Mouse (Mus musculus) lung, embryonic 15.5 days (tissue): ENCODE results near the gene Urad. TPM values are rescaled to one million over a fixed set of nuclear protein-coding genes. Genes with fewer than 3 reads are reported as not detected.
A peak's percentile ranks its signal among the peaks of the same experiment; 100 is the strongest.

Experiments used
- ATAC-seq: fragments of 200-750 bp; cut with Nextera tagmentation; 2 replicates; pipeline ENCODE4 v1.8.0; 2017; ENCODE audit warnings: moderate number of reproducible peaks, borderline replicate concordance; ENCODE audit not compliant: low FRiP score, low TSS enrichment; ENCODE audit errors: extremely low read depth
- H3K27ac ChIP-seq: fragments of 300-500 bp; sonication (generic); 2 replicates; pipeline ENCODE4 v1.5.1; 2015; ENCODE audit warnings: moderate library complexity, mild to moderate bottlenecking, inconsistent platforms
- H3K27me3 ChIP-seq: fragments of 300-500 bp; sonication (generic); 2 replicates; pipeline ENCODE4 v1.6.1; 2015; ENCODE audit warnings: inconsistent platforms
- H3K36me3 ChIP-seq: fragments of 300-500 bp; sonication (generic); 2 replicates; pipeline ENCODE4 v1.6.1; 2015; ENCODE audit warnings: inconsistent platforms
- H3K4me1 ChIP-seq: fragments of 300-500 bp; sonication (generic); 2 replicates; pipeline ENCODE4 v1.6.1; 2015; ENCODE audit warnings: inconsistent platforms
- H3K4me2 ChIP-seq: fragments of 300-500 bp; sonication (generic); 2 replicates; pipeline ENCODE4 v1.6.1; 2015; ENCODE audit warnings: inconsistent platforms, mild to moderate bottlenecking, moderate library complexity
- H3K4me3 ChIP-seq: fragments of 300-500 bp; sonication (generic); 2 replicates; pipeline ENCODE4 v1.5.1; 2015; ENCODE audit warnings: mild to moderate bottlenecking, inconsistent platforms
- H3K9ac ChIP-seq: fragments of 300-500 bp; sonication (generic); 2 replicates; pipeline ENCODE4 v1.6.1; 2015; ENCODE audit warnings: inconsistent platforms
- H3K9me3 ChIP-seq: fragments of 300-500 bp; sonication (generic); 2 replicates; pipeline ENCODE4 v1.6.1; 2016; ENCODE audit warnings: inconsistent platforms
- WGBS: fragments of 180-500 bp; shearing (Covaris S2); methylation state at CpG from one replicate; pipeline ENCODE4 v1.1.7; 2015; 5-methylcytosine and 5-hydroxymethylcytosine counted together
- polyA plus RNA-seq: library from polyadenylated mRNA; unstranded; fragments of >200 nt; fragmentation: Nextera tagmentation; extraction: Ambion mirVana; gene quantifications from 2 replicates; pipeline ENCODE4 v1.2.1, GENCODE M21; 2015

The Urad gene
- polyA plus RNA-seq, 1 experiment from 2014 or later: not detected

DNA sequence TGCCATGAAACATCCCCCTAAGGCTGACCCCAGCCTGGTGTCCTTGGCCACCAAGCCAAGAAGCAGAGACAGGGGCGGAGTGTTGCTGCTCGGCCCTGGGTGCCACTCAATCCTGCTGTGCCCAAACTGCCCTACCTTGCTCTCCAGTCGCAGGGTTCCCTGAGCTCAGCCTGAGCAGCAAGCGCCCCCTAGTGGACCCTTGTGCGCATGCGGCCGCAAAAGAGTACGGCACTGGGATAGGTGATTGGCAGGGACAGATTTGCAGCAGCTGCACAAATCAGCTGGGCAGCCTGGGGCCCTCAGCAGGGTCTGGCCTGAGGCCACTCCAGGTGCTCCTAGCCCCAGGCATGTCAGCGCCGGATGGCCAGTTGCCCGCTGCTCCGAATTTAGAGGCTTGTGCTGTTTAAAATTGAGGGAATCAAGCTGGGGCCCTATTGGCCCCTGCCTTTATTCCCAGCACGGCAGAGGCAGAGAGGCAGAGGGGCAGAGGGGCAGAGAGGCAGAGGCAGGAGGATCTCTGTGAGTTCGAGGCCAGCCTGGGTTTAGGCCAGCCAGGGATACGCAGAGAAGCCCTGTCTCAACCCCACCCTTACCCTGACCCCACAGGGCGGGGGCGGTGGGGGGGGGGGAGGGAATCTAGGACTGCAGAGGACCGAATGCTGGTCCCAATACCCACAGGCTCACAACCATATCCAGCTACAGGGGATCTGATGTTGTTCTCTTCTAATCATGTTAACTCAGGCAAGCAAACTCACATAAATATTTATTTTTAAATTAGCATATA lies 28.9 kb downstream of the Urad start:
- Histone ChIP-seq H3K36me3 (no peaks in the 10 kb centered on the region), H3K9me3 (no peaks in the 10 kb centered on the region), H3K27me3 (peaks cover 64% of the 10 kb centered on the region), H3K4me1 (no peaks in the 10 kb centered on the region; the same call in 1 of the 2 replicates), H3K4me2 (no peak overlapping the region), H3K4me3 (no peak overlapping the region), H3K27ac (no peak overlapping the region), H3K9ac (no peak overlapping the region)
- peak; percentile 67 for ATAC-seq
- WGBS: 18% methylated on average over 18 of the region's 18 CpGs

GRCm38 (mm10) chr5:147292506-147293120 lies 29.6 kb downstream of the Urad start:
- Histone ChIP-seq H3K9me3 (no peaks in the 10 kb centered on the region), H3K4me3 (no peak overlapping the region), H3K36me3 (no peaks in the 10 kb centered on the region), H3K27ac (no peak overlapping the region), H3K27me3 (peaks cover 57% of the 10 kb centered on the region), H3K4me1 (no peaks in the 10 kb centered on the region; the same call in 1 of the 2 replicates), H3K9ac (no peak overlapping the region), H3K4me2 (no peak overlapping the region)
- no peak for ATAC-seq
- 30% methylated on average over 13 of the region's 13 CpGs for WGBS

DNA sequence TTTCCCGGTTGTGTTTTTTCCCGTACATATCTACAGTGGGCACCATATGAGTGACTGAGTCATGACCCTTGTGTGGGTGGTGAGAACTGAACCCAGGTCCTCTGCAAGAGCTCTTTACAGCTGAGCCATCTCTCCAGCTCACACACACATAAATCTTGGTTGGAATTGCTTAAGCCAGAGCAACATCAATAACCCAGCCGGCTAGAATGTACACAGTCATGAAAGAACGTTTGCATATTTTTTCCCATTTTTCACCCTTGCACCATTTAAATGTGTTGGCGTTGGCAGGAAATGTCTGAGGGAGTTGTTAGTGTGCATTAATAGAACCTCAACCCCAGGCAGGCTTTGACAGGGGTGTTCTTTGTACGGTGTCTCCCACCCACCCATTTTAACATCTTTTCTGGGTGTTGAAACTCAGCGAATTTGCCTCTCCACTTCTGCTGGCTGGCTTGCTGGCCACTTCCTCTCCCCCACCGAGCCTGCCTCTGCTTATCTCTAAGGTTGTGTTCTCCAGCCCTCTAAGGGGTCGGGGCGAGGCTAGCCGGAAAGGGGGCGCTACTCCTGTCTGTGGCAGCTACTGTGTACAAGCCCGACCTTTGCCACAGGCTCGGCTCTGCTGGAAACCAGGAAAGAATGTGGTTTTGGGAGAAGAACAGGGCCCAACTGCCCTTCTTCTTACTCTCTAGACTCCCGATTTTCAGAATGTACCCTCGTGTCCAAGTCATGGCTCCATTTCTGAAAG lies 30.3 kb downstream of the Urad start:
- H3K27ac ChIP-seq: no peak overlapping the region
- H3K27me3 ChIP-seq: peaks cover 50% of the 10 kb centered on the region
- H3K9ac ChIP-seq: no peak overlapping the region
- WGBS: 16% methylated on average over 16 of the region's 16 CpGs
- no peaks in the 10 kb centered on the region for H3K9me3 ChIP-seq
- H3K4me2 ChIP-seq: no peak overlapping the region
- no peaks in the 10 kb centered on the region; the same call in 1 of the 2 replicates for H3K4me1 ChIP-seq
- H3K36me3 ChIP-seq: no peaks in the 10 kb centered on the region
- ATAC-seq: no peak
- no peak overlapping the region for H3K4me3 ChIP-seq

DNA sequence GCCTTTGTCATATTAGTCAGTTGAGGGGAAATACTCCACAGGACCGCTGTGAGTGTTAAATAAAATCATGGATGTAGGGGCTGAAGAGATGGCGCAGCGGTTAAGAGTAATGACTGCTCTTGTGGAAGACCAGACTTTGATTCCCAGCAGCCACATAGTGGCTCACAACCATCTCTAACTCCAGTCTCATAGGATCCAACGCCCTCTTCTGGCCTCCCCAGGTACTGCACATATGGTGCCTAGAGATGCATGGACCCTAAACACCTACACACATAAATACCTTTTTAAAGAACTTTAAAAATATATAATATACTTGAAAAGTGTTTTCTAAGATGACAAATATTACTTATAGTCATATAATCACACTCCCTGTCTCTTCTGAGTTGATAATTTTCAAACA lies 37.9 kb downstream of the Urad start:
- Histone ChIP-seq H3K27me3 (peaks cover 30% of the 10 kb centered on the region), H3K4me1 (no peaks in the 10 kb centered on the region), H3K4me2 (no peak overlapping the region), H3K36me3 (no peaks in the 10 kb centered on the region), H3K4me3 (no peak overlapping the region), H3K9me3 (no peaks in the 10 kb centered on the region), H3K27ac (no peak overlapping the region), H3K9ac (no peak overlapping the region)
- WGBS: 68% methylated on average over 4 of the region's 4 CpGs
- ATAC-seq: no peak

DNA sequence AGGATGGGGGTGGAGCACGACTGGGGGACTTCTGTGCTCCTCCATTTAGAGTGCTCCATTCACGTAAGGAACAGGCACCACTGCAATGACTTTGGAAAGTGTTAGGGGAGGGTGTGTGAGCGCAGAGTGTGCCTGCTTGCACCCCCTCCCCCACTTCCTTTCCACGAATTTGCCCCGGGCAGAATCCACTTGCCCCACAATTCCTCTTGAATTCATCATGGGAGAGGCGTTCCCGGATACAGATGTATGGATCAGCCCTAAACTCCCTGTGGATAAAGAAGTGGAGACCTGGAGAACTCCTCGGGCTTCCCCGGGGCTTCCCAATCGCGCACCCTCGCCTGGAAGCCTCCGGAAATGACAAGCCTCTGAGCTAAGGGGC lies 44.7 kb downstream of the Urad start:
- no peak overlapping the region for H3K27ac ChIP-seq
- H3K4me2 ChIP-seq: no peak overlapping the region
- H3K9me3 ChIP-seq: no peaks in the 10 kb centered on the region; the same call in 1 of the 2 replicates
- WGBS: 0% methylated on average over 13 of the region's 13 CpGs
- H3K9ac ChIP-seq: no peak overlapping the region
- H3K4me3 ChIP-seq: no peak overlapping the region
- ATAC-seq: no peak
- H3K27me3 ChIP-seq: peaks cover 92% of the 10 kb centered on the region
- H3K36me3 ChIP-seq: no peaks in the 10 kb centered on the region
- no peaks in the 10 kb centered on the region for H3K4me1 ChIP-seq

- Histone ChIP-seq H3K4me1 (no peaks in the 10 kb centered on the region), H3K4me2 (no peak overlapping the region), H3K9me3 (no peaks in the 10 kb centered on the region; the same call in 1 of the 2 replicates), H3K4me3 (no peak overlapping the region), H3K27ac (no peak overlapping the region), H3K9ac (no peak overlapping the region), H3K36me3 (no peaks in the 10 kb centered on the region), H3K27me3 (peaks cover 98% of the 10 kb centered on the region)
- WGBS: 2% methylated on average over 18 of the region's 18 CpGs
- no peak for ATAC-seq
These were observed 45.3 kb downstream of the Urad start for GRCm38 (mm10) chr5:147276701-147277546.

DNA sequence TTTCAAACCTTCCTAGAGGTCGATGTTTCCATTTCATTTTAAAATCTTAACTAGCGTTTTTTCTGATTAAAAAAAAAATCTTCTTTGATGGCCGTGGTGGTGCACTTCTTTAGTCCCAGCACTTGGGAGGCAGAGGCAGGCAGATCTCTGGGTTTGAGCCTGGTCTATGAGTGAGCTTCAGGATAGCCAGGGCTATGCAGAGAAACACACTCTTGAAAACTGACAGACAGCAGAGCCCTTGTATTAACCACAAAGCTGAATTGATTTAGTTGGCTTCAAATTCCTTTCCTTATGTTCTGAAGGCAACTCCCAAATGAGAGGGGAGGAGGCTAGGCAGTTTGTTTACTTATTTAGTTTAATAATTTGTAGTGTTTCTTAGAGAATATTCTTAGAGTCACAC lies 46.5 kb downstream of the Urad start:
- Histone ChIP-seq H3K9ac (no peak overlapping the region), H3K27ac (no peak overlapping the region), H3K9me3 (no peaks in the 10 kb centered on the region; the same call in 1 of the 2 replicates), H3K4me1 (0 out of 2 replicates have a peak, but pooled peaks cover 5% of the 10 kb centered on the region), H3K4me2 (no peak overlapping the region), H3K36me3 (no peaks in the 10 kb centered on the region), H3K4me3 (no peak overlapping the region), H3K27me3 (peaks cover 98% of the 10 kb centered on the region)
- WGBS: 11% methylated on average over 3 of the region's 3 CpGs
- ATAC-seq: no peak

GRCm38 (mm10) chr5:147274174-147275141 lies 47.8 kb downstream of the Urad start:
- no peak overlapping the region for H3K4me3 ChIP-seq
- WGBS: 2% methylated on average over 48 of the region's 48 CpGs

GRCm38 (mm10) chr5:147272808-147273345 lies 49.4 kb downstream of the Urad start:
- Histone ChIP-seq H3K9ac (no peak overlapping the region), H3K27ac (no peak overlapping the region), H3K4me2 (no peak overlapping the region), H3K4me1 (0 out of 2 replicates have a peak, but pooled peaks cover 9% of the 10 kb centered on the region), H3K9me3 (no peaks in the 10 kb centered on the region; the same call in 1 of the 2 replicates), H3K36me3 (no peaks in the 10 kb centered on the region), H3K27me3 (peaks cover 99% of the 10 kb centered on the region), H3K4me3 (no peak overlapping the region)
- ATAC-seq: no peak
- WGBS: 1% methylated on average over 10 of the region's 10 CpGs

More at GRCm38 (mm10) chr5:147274174-147275141, 47.8 kb downstream of the Urad start:
- Histone ChIP-seq H3K27ac (no peak overlapping the region), H3K36me3 (no peaks in the 10 kb centered on the region), H3K4me1 (0 out of 2 replicates have a peak, but pooled peaks cover 9% of the 10 kb centered on the region), H3K9me3 (no peaks in the 10 kb centered on the region; the same call in 1 of the 2 replicates), H3K4me2 (no peak overlapping the region), H3K9ac (no peak overlapping the region), H3K27me3 (peaks cover 98% of the 10 kb centered on the region)
- ATAC-seq: no peak
